Mouse (Mus musculus) testis, postnatal 10 days (tissue): Measurements from ENCODE around the gene Vmn2r41.
"Not testable (repeated sequence)": the region's sequence is repeated elsewhere in the genome, so short reads cannot be mapped to it uniquely, and the experiment has no call there.

ENCODE experiments used
- DNase-seq: peaks from one replicate; pipeline ENCODE4 v3.0.0; 2021; ENCODE audit warnings: low spot score

Gene Vmn2r41

DNA sequence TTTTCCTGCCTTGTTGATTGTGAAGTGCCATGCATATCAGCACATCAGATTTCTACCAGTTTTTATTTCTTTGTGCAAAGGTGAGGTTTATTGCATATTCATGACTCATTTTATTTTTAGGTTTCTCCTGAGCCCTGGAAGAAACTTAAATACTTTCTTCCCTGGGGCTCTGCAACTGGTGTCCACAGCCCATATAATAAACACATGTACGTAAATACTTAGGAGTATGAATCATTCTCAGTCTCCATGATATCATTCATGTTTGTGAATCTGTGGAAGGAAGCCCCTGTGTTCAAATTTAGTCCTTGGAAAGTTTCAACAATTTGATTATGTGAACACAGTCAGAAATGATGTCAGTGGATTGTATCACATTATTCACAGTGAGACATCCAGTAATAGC lies at the start of gene Vmn2r41:
TSS of gene Vmn2r41 (minus strand) at position 101 of the 400 bp plus-strand sequence.
- DNase-seq: not testable (repeated sequence)

- DNase-seq: not testable (repeated sequence)
Observed at GRCm38 (mm10) chr7:8200220-8200619, 38.8 kb upstream of the Vmn2r41 start, which contains the start of gene Vmn2r42. Gene Vmn2r42, minus strand, starts transcription at chr7:8200320.

- peak; percentile 42 for DNase-seq
Observed at GRCm38 (mm10) chr7:8092871-8093270, 68.6 kb downstream of the Vmn2r41 start.
